Mouse (Mus musculus): ENCODE data around the gene Dcaf11.
A peak's percentile ranks its signal among the peaks of the same experiment; 100 is the strongest.

Dcaf11 gene

GRCm38 (mm10) chr14:55584702-55585565, 25.1 kb downstream of the Dcaf11 start, which contains the start of gene Emc9:
TSS of gene Emc9 (minus strand) at chr14:55585302.
- DNase-seq = peak; percentile 79 to 81

GRCm38 (mm10) chr14:55585566-55585960, 25.8 kb downstream of the Dcaf11 start:
- no peak for DNase-seq

- DNase-seq = no peak
Measured at GRCm38 (mm10) chr14:55586149-55586548, 26.3 kb downstream of the Dcaf11 start.

GRCm38 (mm10) chr14:55589271-55589670, 29.5 kb downstream of the Dcaf11 start:
- DNase-seq = no peak

DNA sequence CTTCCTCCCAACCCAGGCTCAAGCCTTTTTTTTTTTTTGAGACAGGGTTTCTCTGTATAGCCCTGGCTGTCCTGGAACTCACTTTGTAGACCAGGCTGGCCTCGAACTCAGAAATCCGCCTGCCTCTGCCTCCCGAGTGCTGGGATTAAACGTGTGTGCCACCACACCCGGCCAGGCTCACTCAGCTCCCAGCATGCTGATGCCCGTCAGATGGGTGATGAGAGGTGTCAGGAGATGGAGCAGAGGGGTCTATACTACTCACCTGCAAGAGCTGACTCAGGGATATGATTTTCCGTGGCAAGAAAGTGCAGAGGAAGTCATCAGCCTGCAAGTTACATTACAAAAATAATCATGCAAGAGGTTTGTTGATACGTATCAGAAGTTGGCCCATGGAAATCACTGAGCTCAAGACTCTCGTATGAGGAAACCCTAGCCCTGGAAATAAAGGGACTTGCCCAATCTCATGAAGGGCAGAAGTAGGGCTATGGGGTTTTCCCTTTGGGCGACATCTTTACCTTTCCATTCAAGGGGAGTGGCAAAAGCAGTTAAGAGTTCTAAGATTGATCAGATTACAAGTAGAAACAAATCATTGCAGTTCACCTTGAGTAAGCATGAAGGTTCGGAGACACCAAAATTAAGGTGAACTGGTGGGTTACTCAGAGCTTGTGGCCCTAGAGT, 30.1 kb downstream of the Dcaf11 start:
- DNase-seq = no peak

DNA sequence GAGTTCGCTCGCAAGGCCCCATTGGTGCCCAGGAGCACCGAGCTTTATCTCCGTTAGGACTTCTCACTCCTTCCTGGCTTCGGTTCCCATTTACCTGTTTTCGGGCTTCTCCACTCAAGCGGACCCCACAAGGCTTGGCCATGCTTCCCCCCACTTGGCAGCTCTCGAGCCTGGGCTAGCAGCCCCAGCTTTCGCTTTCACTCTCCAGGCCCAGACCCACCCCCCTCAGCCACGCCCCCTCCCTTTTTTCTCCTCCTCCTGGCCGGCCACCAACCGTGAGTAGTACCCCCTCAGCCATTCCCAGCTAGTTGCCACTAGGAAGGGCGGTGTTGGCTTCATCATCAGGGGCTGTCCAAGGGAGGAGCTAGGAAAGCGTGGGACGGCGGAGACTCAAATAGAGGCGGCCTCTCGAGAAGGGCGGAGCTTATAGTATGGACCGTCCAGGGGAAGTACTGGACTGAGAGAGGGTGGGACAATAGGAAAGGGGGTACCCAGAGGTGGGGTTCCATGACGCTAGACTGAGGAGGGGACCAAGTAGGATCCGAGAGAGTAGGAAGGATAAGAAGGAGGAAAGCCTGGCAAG, 31.0 kb downstream of the Dcaf11 start, which contains the start of gene Psme2:
TSS of gene Psme2 (minus strand) at position 366 of the 583 bp plus-strand sequence.
- DNase-seq = peak; percentile 86 to 89

GRCm38 (mm10) chr14:55591331-55591891, 31.6 kb downstream of the Dcaf11 start, which contains the start of gene Rnf31:
TSS of gene Rnf31 (plus strand) at chr14:55591708.
- DNase-seq = peak; percentile 93

- DNase-seq = peak; percentile 38 to 67
Measured at GRCm38 (mm10) chr14:55592226-55592625, 32.4 kb downstream of the Dcaf11 start.

DNA sequence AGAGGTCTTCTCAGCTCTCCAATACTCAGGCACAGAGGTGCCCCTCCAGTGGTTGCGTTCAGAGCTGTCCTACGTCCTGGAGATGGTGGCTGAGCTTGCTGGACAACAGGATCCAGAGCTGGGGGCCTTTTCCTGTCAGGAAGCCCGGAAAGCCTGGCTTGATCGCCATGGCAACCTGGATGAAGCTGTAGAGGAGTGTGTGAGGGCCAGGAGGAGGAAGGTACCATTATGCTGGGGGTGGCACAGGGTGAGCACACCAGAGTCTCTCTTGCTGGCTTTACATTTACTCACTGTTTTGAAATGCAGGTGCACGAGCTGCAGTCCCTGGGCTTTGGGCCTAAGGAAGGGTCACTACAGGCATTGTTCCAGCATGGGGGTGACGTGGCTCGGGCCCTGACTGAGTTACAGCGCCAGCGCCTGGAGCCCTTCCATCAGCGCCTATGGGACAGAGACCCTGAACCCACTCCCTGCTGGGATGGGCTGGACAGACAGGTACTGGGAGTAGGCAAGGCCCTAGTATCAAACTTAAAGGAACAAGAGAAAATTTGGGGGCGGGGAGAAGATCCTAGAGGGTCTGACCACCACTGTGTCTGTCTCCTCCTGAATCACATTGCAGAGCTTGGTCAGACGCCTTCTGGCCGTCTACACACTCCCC, 36.4 kb downstream of the Dcaf11 start:
- DNase-seq = peak; percentile 52 to 68

- DNase-seq = no peak
Measured at GRCm38 (mm10) chr14:55598521-55599390, 39.0 kb downstream of the Dcaf11 start.

GRCm38 (mm10) chr14:55603271-55603632, 43.4 kb downstream of the Dcaf11 start, which contains the start of gene Irf9:
TSS of gene Irf9 (plus strand) at chr14:55603571.
- no peak for DNase-seq

GRCm38 (mm10) chr14:55603633-55604576, 44.1 kb downstream of the Dcaf11 start:
- DNase-seq = peak; percentile 90 to 93

- DNase-seq = no peak
Measured at GRCm38 (mm10) chr14:55604823-55605222, 45.0 kb downstream of the Dcaf11 start.

- no peak for DNase-seq
Measured at GRCm38 (mm10) chr14:55605743-55606459, 46.1 kb downstream of the Dcaf11 start.

GRCm38 (mm10) chr14:55608339-55608738, 48.5 kb downstream of the Dcaf11 start:
- no peak for DNase-seq

GRCm38 (mm10) chr14:55613346-55613745, 53.5 kb downstream of the Dcaf11 start:
- DNase-seq = no peak

- DNase-seq = no peak
Measured at GRCm38 (mm10) chr14:55614565-55615178, 54.9 kb downstream of the Dcaf11 start.

DNA sequence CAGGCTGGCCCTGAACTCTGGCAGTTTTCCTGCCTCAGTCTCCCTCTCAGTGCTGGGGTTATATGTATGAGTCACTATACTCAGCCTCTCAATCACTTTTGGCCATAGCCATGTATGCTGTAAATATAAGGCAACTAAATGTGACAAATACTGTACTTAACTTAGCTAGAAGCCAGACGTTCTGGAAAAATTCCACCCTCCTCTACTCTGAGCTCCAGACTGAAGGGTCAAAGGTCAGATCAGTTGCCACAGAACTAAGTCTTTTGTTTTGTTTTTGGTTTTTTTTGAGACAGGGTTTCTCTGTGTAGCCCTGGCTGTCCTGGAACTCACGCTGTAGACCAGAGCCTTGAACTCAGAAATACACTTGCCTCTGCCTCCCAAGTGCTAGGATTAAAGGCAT, 56.1 kb downstream of the Dcaf11 start:
- no peak for DNase-seq

DNA sequence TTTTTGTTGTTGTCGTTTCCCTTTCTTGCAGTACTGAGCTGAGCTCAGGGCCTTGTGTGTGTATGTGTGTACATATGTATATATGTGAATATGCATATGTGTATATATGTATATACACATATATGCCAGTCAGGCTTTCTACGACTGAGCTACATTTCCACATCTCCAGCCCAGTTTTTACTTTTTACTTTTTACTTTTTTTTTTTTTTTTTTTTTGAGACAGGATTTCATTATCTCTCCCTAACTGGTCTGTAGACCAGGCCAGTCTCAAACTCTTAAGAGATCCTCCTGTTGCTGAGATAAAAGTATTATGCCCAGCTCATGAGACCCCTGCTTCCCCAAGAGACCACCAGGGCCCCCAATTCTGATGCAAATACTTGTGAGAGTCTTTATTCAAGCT, 57.0 kb downstream of the Dcaf11 start:
- no peak for DNase-seq
